Mouse (Mus musculus) regulatory T cell (primary cell): ENCODE data around the gene Arl5b.

Source experiments
- in situ Hi-C: fragments of 300-600 bp; cut with MboI, MseI; formaldehyde crosslinking; loops from one replicate; pipeline ENCODE4 v1.15.1; 2025; ENCODE audit warnings: high pct_unique_total_duplicates

Arl5b gene

GRCm38 (mm10) chr2:15111808-15112440 lies 62.7 kb downstream of the Arl5b start:
- in situ Hi-C loops = no loop called here

GRCm38 (mm10) chr2:15112741-15113140 lies 63.5 kb downstream of the Arl5b start:
- in situ Hi-C loops = no loop called here

- in situ Hi-C loops = no loop called here
These were observed 72.1 kb downstream of the Arl5b start for GRCm38 (mm10) chr2:15121217-15121680.
